Mouse (Mus musculus) embryonic facial prominence, embryonic 11.5 days (tissue): ENCODE results near the gene Gm4858. TPM values are rescaled to one million over a fixed set of nuclear protein-coding genes. Genes with fewer than 3 reads are reported as not detected.
"Not testable (repeated sequence)": the region's sequence is repeated elsewhere in the genome, so short reads cannot be mapped to it uniquely, and the experiment has no call there.

Experiments
- ATAC-seq: fragments of 200-750 bp; cut with Nextera tagmentation; replicated peaks from 2 replicates; pipeline ENCODE4 v1.8.0; 2017; ENCODE audit warnings: low read depth; ENCODE audit not compliant: insufficient number of reproducible peaks, low FRiP score, low TSS enrichment
- DNase-seq: peaks from one replicate; pipeline ENCODE4 v3.0.0-alpha.2; 2015; ENCODE audit warnings: low spot score
- H3K27ac ChIP-seq: fragments of 300-500 bp; sonication (generic); replicated peaks from 2 replicates; pipeline ENCODE4 v1.5.1; 2014; ENCODE audit warnings: mild to moderate bottlenecking, low read depth, low read length, control low read depth
- H3K27me3 ChIP-seq: fragments of 300-500 bp; sonication (generic); 2 replicates; pipeline ENCODE4 v1.6.1; 2014; ENCODE audit warnings: mild to moderate bottlenecking, low read length, moderate library complexity, mixed read lengths; ENCODE audit not compliant: control insufficient read depth, insufficient read depth
- H3K36me3 ChIP-seq: fragments of 300-500 bp; sonication (generic); replicated peaks from 2 replicates; pipeline ENCODE4 v1.6.1; 2014; ENCODE audit warnings: low read depth, mild to moderate bottlenecking, low read length, moderate library complexity, mixed read lengths; ENCODE audit not compliant: control insufficient read depth, insufficient read depth
- H3K4me1 ChIP-seq: fragments of 300-500 bp; sonication (generic); 2 replicates; pipeline ENCODE4 v1.6.1; 2014; ENCODE audit warnings: low read length, mixed read lengths; ENCODE audit not compliant: control insufficient read depth, insufficient read depth
- H3K4me2 ChIP-seq: fragments of 300-500 bp; sonication (generic); 2 replicates; pipeline ENCODE4 v1.6.1; 2014; ENCODE audit warnings: low read depth, mild to moderate bottlenecking, control low read depth, low read length, moderate library complexity
- H3K4me3 ChIP-seq: fragments of 300-500 bp; sonication (generic); 2 replicates; pipeline ENCODE4 v1.5.1; 2014; ENCODE audit warnings: low read depth, low read length, control low read depth
- H3K9ac ChIP-seq: fragments of 300-500 bp; sonication (generic); replicated peaks from 2 replicates; pipeline ENCODE4 v1.6.1; 2014; ENCODE audit warnings: mild to moderate bottlenecking, control low read depth, low read length
- H3K9me3 ChIP-seq: fragments of 300-500 bp; sonication (generic); replicated peaks from 2 replicates; pipeline ENCODE4 v1.6.1; 2016; ENCODE audit warnings: mild to moderate bottlenecking, low read length, inconsistent platforms, mixed read lengths; ENCODE audit not compliant: control insufficient read depth
- WGBS: fragments of 180-500 bp; shearing (Covaris S2); extraction: QIAGEN DNeasy Blood & Tissue Kit; methylation state at CpG from one replicate; pipeline ENCODE4 v1.1.7; 2014; 5-methylcytosine and 5-hydroxymethylcytosine counted together
- polyA plus RNA-seq: library from polyadenylated mRNA; unstranded; fragments of >200 nt; fragmentation: Nextera tagmentation; extraction: Ambion mirVana; gene quantifications from 2 replicates; pipeline ENCODE4 v1.2.1, GENCODE M21; 2014

Gene Gm4858
- not detected in 2 replicates for polyA plus RNA-seq

DNA sequence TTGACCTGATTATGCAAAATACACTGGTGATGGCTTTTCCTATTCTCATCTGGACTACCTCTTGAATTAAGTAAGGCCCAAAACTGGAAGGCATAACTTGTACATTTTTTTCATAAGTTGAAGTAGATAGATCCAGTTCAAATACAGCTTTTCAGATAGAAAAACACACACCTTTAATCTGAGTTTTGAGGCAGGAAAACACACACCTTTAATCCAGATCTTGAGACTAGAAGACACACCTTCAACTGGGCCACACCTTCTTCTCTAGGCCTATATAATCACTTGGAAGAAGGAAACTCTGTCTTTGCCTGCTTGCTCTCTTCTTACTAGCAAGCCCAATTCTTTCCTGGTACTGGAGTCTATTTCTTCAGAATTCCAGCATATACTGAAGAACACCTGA lies at the start of gene Gm4858:
Gene Gm4858, plus strand, starts transcription at position 301 of the 400 bp plus-strand sequence.
- not testable (repeated sequence) for H3K27me3 ChIP-seq, DNase-seq, H3K36me3 ChIP-seq, H3K4me3 ChIP-seq, H3K9me3 ChIP-seq, ATAC-seq, H3K4me1 ChIP-seq, H3K27ac ChIP-seq, H3K4me2 ChIP-seq, H3K9ac ChIP-seq

DNA sequence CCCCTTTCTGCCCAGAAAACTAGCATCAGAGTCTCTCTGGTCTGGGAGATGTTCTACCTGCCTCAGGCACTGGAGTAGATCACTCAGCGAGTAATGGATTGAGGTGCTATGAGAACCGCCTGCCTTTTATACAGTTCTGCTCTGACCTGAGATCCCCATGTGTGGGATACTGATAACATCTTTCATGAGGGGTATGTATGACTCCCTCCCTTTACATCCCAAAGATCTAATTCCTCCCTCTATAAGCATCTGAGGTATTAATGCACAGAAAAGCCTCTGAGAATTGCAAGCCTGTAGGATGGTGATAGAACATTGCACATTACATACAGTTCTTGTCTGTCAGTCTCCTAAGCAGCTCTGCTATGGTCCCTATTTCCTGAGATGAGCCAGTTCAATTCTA lies 49.7 kb upstream of the Gm4858 start, which contains the start of gene Lce1m:
Gene Lce1m, minus strand, starts transcription at position 101 of the 400 bp plus-strand sequence.
- ATAC-seq (no peak), DNase-seq (no peak)
- no peaks in the 10 kb centered on the region for H3K9me3 ChIP-seq
- no peak within 1 kb of the TSS for H3K9ac ChIP-seq
- H3K4me1 ChIP-seq, result no peaks in the 10 kb centered on the region
- H3K4me3 ChIP-seq, result no peak within 1 kb of the TSS
- H3K36me3 ChIP-seq, result no peaks in the 10 kb centered on the region
- no peak within 1 kb of the TSS for H3K27ac ChIP-seq
- H3K27me3 ChIP-seq, result no peaks in the 10 kb centered on the region
- WGBS, result 83% methylated on average over 2 of the region's 2 CpGs
- no peak within 1 kb of the TSS for H3K4me2 ChIP-seq

DNA sequence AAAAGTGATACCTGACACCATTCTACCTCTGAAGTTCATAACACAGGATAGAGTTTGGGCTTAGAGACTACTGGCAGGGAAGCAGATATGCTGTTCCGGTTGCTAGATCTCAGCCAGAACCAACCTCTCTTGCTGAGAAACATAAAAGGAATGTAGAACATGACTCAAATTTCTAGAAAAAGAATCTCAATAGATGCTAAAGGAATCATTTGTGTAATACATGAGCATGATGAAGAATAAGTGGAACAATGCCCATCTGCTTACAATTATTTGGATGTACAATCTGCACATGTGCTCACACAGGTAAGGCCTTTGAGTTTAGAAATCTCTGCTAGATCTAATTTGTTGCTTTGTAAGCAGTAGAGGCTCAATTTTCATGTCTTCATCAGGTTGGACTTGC lies 47.5 kb upstream of the Gm4858 start:
- Histone ChIP-seq H3K27ac (no peak overlapping the region), H3K4me3 (no peak overlapping the region), H3K36me3 (no peaks in the 10 kb centered on the region), H3K9me3 (no peaks in the 10 kb centered on the region), H3K4me1 (no peaks in the 10 kb centered on the region), H3K4me2 (no peak overlapping the region), H3K27me3 (no peaks in the 10 kb centered on the region), H3K9ac (no peak overlapping the region)
- DNase-seq (no peak), ATAC-seq (no peak)
- 91% methylated on average over 1 of the region's 1 CpGs for WGBS

- Histone ChIP-seq H3K27ac (no peak overlapping the region), H3K36me3 (no peaks in the 10 kb centered on the region), H3K4me3 (no peak overlapping the region), H3K9me3 (no peaks in the 10 kb centered on the region), H3K27me3 (no peaks in the 10 kb centered on the region), H3K4me2 (no peak overlapping the region), H3K9ac (no peak overlapping the region), H3K4me1 (no peaks in the 10 kb centered on the region)
- 69% methylated on average over 3 of the region's 3 CpGs for WGBS
- no peak for ATAC-seq
- DNase-seq, result no peak
Observed at GRCm38 (mm10) chr3:93023411-93024184, 45.0 kb upstream of the Gm4858 start.

DNA sequence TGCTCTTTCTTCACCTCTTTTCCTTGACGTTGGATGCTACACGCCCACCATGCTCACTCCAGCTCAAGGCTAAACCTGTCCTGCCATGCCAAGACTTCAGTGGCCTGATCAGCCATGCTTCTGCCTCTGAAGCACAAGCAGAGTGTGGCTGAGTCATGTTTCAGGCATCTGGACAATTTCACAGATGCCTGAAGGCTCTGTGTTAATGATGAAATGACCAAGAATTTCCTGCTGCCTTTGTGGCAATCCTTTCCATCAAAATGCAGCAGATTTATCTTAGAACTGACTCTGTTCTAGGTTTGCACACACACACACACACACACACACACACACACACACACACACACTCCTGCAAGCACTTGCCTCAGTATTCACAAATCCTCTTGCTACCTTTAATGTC lies 43.1 kb upstream of the Gm4858 start:
- ATAC-seq (no peak), DNase-seq (peak; percentile 15)
- Histone ChIP-seq H3K27me3 (no peaks in the 10 kb centered on the region), H3K4me3 (no peak overlapping the region), H3K9me3 (no peaks in the 10 kb centered on the region), H3K27ac (no peak overlapping the region), H3K36me3 (no peaks in the 10 kb centered on the region), H3K4me1 (no peaks in the 10 kb centered on the region), H3K4me2 (no peak overlapping the region), H3K9ac (no peak overlapping the region)
- 66% methylated on average over 2 of the region's 2 CpGs for WGBS

DNA sequence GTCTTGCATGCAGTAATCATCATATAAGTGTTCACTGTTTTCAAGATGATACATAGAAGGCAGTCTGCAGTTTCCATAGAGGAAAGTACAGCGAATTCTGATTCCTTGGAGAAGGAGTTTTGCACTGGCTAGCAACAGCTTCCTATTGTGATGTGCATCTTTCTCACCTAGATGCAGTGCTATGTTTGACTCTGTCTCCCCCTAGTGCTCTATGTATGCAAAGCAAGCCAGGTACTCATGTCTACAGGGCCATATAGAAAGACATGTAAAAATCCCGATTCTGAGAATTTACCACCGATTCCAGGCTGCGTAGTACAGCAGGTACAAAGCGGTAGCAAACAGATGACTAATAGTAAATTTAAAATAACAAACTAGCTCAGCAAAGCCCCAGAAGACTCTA lies 37.2 kb upstream of the Gm4858 start:
- Histone ChIP-seq H3K4me3 (no peak overlapping the region), H3K4me2 (no peak overlapping the region), H3K27ac (no peak overlapping the region), H3K36me3 (no peaks in the 10 kb centered on the region), H3K27me3 (no peaks in the 10 kb centered on the region), H3K4me1 (no peaks in the 10 kb centered on the region), H3K9ac (no peak overlapping the region), H3K9me3 (no peaks in the 10 kb centered on the region)
- ATAC-seq (peak; percentile 70; the same call in 1 of the 2 replicates), DNase-seq (peak; percentile 77)
- WGBS, result 58% methylated on average over 5 of the region's 5 CpGs

DNA sequence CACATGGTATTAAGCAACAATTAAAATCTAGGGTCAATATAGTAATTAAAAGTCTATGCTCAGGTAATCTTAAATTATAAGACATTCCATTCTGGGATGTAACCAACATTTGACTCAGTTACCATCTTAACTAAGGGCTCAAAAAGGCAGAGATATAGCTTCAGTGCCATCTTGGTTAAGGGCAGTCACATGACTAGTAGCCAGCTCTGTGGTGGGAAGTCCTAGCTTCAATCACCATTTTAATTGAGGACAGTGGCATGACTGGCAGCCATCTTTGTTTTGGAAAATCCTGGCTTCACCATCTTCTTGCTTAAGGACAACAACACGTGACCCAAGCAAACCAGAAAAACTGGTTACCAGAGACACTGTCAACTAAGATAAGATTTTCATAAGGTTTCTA lies 18.4 kb upstream of the Gm4858 start:
- no peaks in the 10 kb centered on the region for H3K4me1 ChIP-seq
- no peaks in the 10 kb centered on the region for H3K9me3 ChIP-seq
- no peaks in the 10 kb centered on the region for H3K27me3 ChIP-seq
- no peak overlapping the region for H3K4me2 ChIP-seq
- 86% methylated on average over 1 of the region's 1 CpGs for WGBS
- no peak overlapping the region for H3K9ac ChIP-seq
- H3K4me3 ChIP-seq, result no peak overlapping the region
- ATAC-seq (no peak), DNase-seq (no peak)
- H3K36me3 ChIP-seq, result no peaks in the 10 kb centered on the region
- no peak overlapping the region for H3K27ac ChIP-seq

DNA sequence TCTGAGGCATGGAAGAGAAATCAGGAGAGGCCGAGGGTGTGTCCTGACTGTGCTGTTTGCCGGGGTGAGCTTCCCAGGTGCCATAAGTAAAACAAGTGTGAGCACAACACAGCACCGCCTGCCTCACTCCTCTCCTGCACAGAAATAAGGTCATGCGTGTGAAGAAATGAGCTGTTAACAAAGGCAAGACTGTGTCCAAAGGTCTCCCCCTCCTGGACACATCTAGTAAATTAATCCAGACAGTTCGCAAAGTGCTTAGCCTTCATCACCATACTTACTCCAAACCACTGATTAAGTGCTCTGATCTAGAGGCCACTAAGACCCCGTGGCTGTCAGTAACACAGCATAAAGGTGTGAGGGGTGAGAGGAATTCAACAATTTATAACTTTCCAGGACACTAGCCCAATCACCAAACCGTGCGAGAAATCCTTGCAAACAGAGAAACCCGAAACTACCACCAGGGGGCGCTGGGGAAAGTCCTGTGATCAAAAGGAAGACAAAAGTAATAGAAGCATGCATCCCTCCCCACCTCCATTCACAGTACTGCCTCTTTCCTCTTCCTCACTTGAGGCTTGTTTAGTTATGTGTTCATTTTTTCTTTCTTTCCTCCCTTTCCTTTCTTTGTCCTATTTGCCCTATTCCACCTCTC lies 15.7 kb upstream of the Gm4858 start:
- ATAC-seq, result no peak
- Histone ChIP-seq H3K4me2 (no peak overlapping the region), H3K4me3 (no peak overlapping the region)

More for the DNA sequence above, 15.7 kb upstream of the Gm4858 start:
- 53% methylated on average over 10 of the region's 10 CpGs for WGBS
- peak; percentile 46 for DNase-seq
- Histone ChIP-seq H3K27ac (no peak overlapping the region), H3K9me3 (no peaks in the 10 kb centered on the region), H3K9ac (no peak overlapping the region), H3K27me3 (no peaks in the 10 kb centered on the region), H3K4me1 (no peaks in the 10 kb centered on the region), H3K36me3 (no peaks in the 10 kb centered on the region)
